Mouse (Mus musculus) liver, adult 10 weeks (tissue): ENCODE data around the gene Tac2. TPM values are rescaled to one million over a fixed set of nuclear protein-coding genes. Genes with fewer than 3 reads are reported as not detected.

ENCODE experiments used
- polyA plus RNA-seq: library from polyadenylated mRNA; stranded (reverse); fragments of 350-450 nt; fragmentation: Illumina TruSeq; extraction: RNeasy Lipid Tissue Mini Kit (QIAGEN cat#74804); gene quantifications from one replicate; pipeline ENCODE4 v1.2.3, GENCODE M21; 2014; ENCODE audit warnings: low read depth, low replicate concordance

Gene Tac2
- polyA plus RNA-seq = not detected

GRCm38 (mm10) chr10:127724178-127724577 lies at the start of gene Tac2:
Tac2 (plus strand) TSS chr10:127724478.

GRCm38 (mm10) chr10:127704766-127705220 lies 19.5 kb upstream of the Tac2 start, which contains the start of gene Myo1a:
Myo1a (plus strand) TSS chr10:127705170.

GRCm38 (mm10) chr10:127739083-127739660 lies 14.9 kb downstream of the Tac2 start, which contains the start of gene Zbtb39:
Zbtb39 (plus strand) TSS chr10:127739538.

DNA sequence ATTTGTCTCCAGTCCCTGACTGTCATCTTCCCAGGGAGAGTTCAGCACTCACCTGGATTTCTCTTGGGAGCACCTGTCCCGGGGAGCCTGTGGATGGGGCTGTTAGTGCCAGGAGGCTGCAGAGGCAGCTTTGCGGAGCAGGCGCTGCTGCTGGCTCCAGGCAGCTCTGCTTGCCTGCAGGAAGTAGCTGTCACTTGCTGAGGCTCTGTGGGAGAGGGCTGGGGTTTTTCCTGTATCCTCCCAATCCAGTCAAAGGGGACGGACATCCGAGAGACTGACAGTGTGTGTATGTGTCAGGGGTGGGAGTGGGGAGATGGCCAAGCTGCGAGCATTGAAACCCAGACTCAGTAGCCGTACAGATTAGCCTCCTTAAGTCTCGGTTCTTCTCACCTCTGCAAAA lies 27.3 kb downstream of the Tac2 start, which contains the start of gene Gpr182:
Gene Gpr182, minus strand, starts transcription at position 185 of the 400 bp plus-strand sequence.

DNA sequence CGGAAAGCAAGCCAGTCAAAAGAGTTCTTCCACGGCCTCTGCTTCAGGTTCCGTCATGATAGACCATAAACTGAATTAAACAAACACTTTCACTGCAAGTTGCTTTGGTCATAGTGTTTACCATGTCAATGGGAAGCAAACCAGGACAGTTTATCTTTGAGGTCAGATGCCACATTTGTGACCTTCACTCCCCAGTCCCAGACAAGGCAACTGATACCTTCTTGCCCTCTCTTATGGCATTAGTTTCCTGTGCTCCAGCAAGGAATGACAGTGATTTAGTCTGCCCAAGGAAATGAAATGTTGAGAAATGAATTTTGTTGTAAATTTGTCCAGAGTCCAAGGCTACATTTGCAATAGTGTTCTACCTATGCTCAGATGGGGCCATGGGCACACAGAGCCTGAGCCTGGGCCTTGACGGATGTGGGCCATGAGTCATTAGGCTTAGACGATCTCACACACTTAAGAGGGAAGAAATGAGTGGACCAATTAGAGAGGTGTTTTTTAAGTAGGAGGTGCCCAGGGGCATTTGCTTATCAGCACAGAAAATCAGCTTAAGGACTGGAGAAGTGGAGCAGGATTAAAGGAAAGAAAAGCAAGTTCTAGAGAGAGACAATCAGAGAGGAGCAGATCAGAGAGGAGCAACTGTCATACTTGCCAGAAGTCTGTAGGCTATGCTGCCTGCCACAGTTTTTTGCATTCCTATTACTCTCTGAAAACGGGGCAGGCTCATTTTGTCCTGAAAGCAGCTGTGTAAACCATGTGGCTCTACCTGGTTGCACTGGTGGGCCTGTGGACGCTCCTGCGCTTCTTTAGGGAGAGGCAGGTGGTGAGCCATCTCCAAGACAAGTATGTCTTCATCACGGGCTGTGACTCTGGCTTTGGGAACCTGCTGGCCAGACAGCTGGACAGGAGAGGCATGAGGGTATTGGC lies 35.2 kb downstream of the Tac2 start, which contains the start of the genes Rdh1 and Rdh16f1:
Gene Rdh1, plus strand, starts transcription at position 541 of the 930 bp plus-strand sequence.
Gene Rdh16f1, plus strand, starts transcription at position 607 of the 930 bp plus-strand sequence.

DNA sequence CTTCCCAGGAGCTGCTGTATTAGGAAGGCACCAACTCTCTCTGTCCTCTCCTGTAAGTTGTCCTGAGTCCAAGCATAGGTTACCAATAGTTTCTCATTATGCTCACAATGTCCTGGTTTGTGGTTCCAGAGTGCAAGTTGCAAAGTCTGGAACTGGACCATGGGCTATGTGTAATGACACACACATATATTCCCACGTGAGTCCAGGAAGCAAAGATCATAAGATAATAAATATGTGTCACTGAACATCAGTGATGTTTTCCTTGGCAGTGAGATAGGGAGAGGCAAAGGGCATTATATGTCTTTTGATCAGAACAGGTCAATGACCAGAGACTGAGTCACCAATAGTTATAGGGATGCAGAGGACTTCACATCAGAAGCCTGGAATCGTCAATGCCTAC lies 51.7 kb downstream of the Tac2 start, which contains the start of gene Rdh9:
Gene Rdh9, plus strand, starts transcription at position 376 of the 400 bp plus-strand sequence.

Other genes with a start within 250 kb of the Tac2 start
- gene Stac3, start 222.8 kb upstream of the Tac2 start, polyA plus RNA-seq = not detected
- gene Ndufa4l2, start 209.5 kb upstream of the Tac2 start, polyA plus RNA-seq = not detected
- gene Shmt2, start 202.0 kb upstream of the Tac2 start, polyA plus RNA-seq = 22.0 TPM
- gene Nxph4, start 189.9 kb upstream of the Tac2 start, polyA plus RNA-seq = not detected
- gene Lrp1, start 103.3 kb upstream of the Tac2 start, polyA plus RNA-seq = 30.4 TPM
- gene Stat6, start 81.5 kb upstream of the Tac2 start, polyA plus RNA-seq = 15.3 TPM
- 4.2 TPM for gene Nemp1, start 57.6 kb upstream of the Tac2 start, polyA plus RNA-seq
- gene Nab2, start 55.9 kb upstream of the Tac2 start, polyA plus RNA-seq = 1.2 TPM
- gene Myo1a, start 19.3 kb upstream of the Tac2 start, polyA plus RNA-seq = not detected
- gene Zbtb39, start 15.1 kb downstream of the Tac2 start, polyA plus RNA-seq = 3.2 TPM
- 4.1 TPM for gene Gpr182, start 27.3 kb downstream of the Tac2 start, polyA plus RNA-seq
- 0.48 TPM for gene Rdh1, start 35.2 kb downstream of the Tac2 start, polyA plus RNA-seq
- 0.74 TPM for gene Rdh16f1, start 35.3 kb downstream of the Tac2 start, polyA plus RNA-seq
- gene Rdh9, start 51.9 kb downstream of the Tac2 start, polyA plus RNA-seq = 71.6 TPM
- 120 TPM for gene Rdh16, start 76.7 kb downstream of the Tac2 start, polyA plus RNA-seq
- gene Rdh19, start 125.5 kb downstream of the Tac2 start, polyA plus RNA-seq = not detected
- 138 TPM for gene Rdh16f2, start 142.0 kb downstream of the Tac2 start, polyA plus RNA-seq
- 595 TPM for gene Rdh7, start 164.3 kb downstream of the Tac2 start, polyA plus RNA-seq
- 27.0 TPM for gene Sdr9c7, start 174.0 kb downstream of the Tac2 start, polyA plus RNA-seq